Mouse (Mus musculus) embryonic facial prominence, embryonic 10.5 days (tissue): ENCODE results near the gene Nrip1. TPM values are rescaled to one million over a fixed set of nuclear protein-coding genes. Genes with fewer than 3 reads are reported as not detected.
"Not testable (repeated sequence)": the region's sequence is repeated elsewhere in the genome, so short reads cannot be mapped to it uniquely, and the experiment has no call there.

ENCODE experiments used
- DNase-seq: peaks from one replicate; pipeline ENCODE4 v3.0.0-alpha.2; 2017; ENCODE audit warnings: low spot score
- H3K27ac ChIP-seq: fragments of 300-500 bp; sonication (generic); replicated peaks from 2 replicates; pipeline ENCODE4 v1.5.1; 2016; ENCODE audit warnings: mild to moderate bottlenecking
- H3K27me3 ChIP-seq: fragments of 300-500 bp; sonication (generic); replicated peaks from 2 replicates; pipeline ENCODE4 v1.6.1; 2016; ENCODE audit warnings: low read depth, mild to moderate bottlenecking; ENCODE audit not compliant: poor library complexity, severe bottlenecking
- H3K36me3 ChIP-seq: fragments of 300-500 bp; sonication (generic); replicated peaks from 2 replicates; pipeline ENCODE4 v1.6.1; 2016; ENCODE audit warnings: mild to moderate bottlenecking, moderate library complexity
- H3K4me1 ChIP-seq: fragments of 300-500 bp; sonication (generic); 2 replicates; pipeline ENCODE4 v1.6.1; 2016
- H3K4me3 ChIP-seq: fragments of 300-500 bp; sonication (generic); 2 replicates; pipeline ENCODE4 v1.5.1; 2016; ENCODE audit warnings: mild to moderate bottlenecking, moderate library complexity
- H3K9me3 ChIP-seq: fragments of 300-500 bp; sonication (generic); 2 replicates; pipeline ENCODE4 v1.6.1; 2016; ENCODE audit warnings: mild to moderate bottlenecking
- WGBS: fragments of 180-500 bp; shearing (Covaris S2); methylation state at CpG from one replicate; pipeline ENCODE4 v1.1.7; 2016; 5-methylcytosine and 5-hydroxymethylcytosine counted together
- polyA plus RNA-seq: library from polyadenylated mRNA; unstranded; fragments of >200 nt; fragmentation: Nextera tagmentation; extraction: Ambion mirVana; gene quantifications from 2 replicates; pipeline ENCODE4 v1.2.1, GENCODE M21; 2016

Nrip1 gene
- polyA plus RNA-seq, 1 experiment from 2014 or later = 58.3 TPM

DNA sequence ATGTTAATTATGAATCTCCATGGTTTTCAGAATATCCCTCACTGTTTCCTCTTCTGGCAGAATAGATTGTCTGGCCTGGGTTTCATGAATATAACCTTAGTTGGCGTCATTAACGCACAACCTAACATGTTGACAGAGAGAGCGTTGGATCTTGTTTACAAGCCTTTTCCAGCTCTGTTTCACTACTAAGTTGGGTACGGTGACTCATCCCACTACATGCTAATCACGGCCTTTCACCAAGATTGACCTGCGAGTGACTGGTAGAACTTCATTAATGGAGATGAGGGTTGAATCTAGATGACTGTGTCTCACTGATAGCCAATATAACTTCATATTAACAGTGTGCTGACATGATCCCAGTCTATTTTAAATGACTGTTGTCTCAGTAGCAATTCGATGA lies 32.7 kb upstream of the Nrip1 start:
- H3K27me3 ChIP-seq = no peaks in the 10 kb centered on the region
- H3K27ac ChIP-seq = no peak overlapping the region
- 92% methylated on average over 7 of the region's 7 CpGs for WGBS
- no peaks in the 10 kb centered on the region for H3K9me3 ChIP-seq
- H3K36me3 ChIP-seq = no peaks in the 10 kb centered on the region
- no peak overlapping the region for H3K4me3 ChIP-seq
- peaks cover 11% of the 10 kb centered on the region for H3K4me1 ChIP-seq
- no peak for DNase-seq

DNA sequence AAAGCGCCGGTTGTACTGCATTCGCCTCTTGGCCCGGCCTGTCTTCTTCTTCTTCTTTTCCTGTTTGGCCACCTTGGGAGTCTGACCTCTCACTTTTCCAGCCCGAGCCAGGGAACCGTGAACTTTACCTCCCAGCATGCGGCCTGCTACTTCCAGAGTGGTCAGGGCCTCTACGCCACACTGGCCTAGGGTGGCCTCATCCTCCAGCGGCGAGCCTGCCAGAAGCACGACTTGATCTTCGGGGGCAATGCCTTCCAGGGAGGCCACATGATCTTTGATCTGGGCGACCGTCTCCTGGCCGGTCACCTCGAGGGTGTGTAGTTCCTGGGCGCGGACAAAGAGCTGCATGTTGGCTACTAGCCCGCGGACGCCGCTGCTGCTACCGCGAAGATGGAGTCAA lies 29.7 kb upstream of the Nrip1 start:
- DNase-seq, H3K9me3 ChIP-seq, H3K27ac ChIP-seq, H3K4me3 ChIP-seq, H3K27me3 ChIP-seq, H3K36me3 ChIP-seq: not testable (repeated sequence)
- 91% methylated on average over 24 of the region's 24 CpGs for WGBS
- peaks cover 11% of the 10 kb centered on the region for H3K4me1 ChIP-seq

DNA sequence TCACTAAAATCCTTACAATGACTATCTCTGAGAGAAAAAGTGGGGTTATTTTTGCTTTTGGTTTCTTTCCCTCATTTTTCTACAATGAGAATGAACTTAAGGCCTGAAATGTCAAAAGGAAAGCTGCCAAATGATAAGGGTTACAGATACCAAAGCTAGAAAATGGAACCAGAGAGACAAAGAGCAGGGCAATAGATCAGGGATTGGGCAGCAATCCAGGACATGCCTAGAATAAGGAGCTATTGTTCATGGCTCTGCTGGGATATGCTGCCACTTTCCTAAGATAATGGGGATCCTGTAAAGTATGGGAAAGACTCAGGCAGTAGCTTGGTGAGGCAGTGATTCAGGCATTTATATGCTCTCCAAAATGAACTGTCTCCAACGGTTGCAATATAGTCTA lies 22.9 kb upstream of the Nrip1 start:
- Histone ChIP-seq H3K9me3 (no peaks in the 10 kb centered on the region), H3K4me1 (no peaks in the 10 kb centered on the region), H3K27me3 (no peaks in the 10 kb centered on the region), H3K4me3 (no peak overlapping the region), H3K36me3 (no peaks in the 10 kb centered on the region), H3K27ac (no peak overlapping the region)
- DNase-seq = no peak
- 73% methylated on average over 1 of the region's 1 CpGs for WGBS

DNA sequence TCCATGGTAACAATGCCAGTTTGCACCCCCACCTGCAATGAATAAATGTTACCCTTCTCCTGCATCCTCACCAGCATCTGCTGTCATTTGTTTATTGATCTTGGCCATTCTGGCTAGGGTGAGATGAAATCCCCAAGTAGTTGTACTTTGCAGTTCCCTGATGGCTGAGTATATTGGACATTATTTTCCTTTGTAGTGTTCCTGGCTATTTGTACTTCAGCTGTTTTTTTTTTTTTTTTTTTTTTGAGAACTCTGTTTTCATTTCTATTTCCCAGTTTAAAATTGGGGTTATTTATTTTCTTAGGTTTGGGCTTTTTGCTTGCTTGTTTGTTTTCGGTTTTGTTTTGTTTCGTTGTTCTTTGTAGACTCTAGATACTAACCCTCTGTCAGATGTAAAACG lies 19.6 kb upstream of the Nrip1 start:
- no peak overlapping the region for H3K4me3 ChIP-seq
- no peaks in the 10 kb centered on the region for H3K4me1 ChIP-seq
- DNase-seq = no peak
- H3K36me3 ChIP-seq = no peaks in the 10 kb centered on the region
- H3K27ac ChIP-seq = no peak overlapping the region
- H3K27me3 ChIP-seq = no peaks in the 10 kb centered on the region
- 72% methylated on average over 3 of the region's 3 CpGs for WGBS
- no peaks in the 10 kb centered on the region for H3K9me3 ChIP-seq

- H3K9me3 ChIP-seq = no peaks in the 10 kb centered on the region
- H3K4me3 ChIP-seq = no peak overlapping the region
- no peaks in the 10 kb centered on the region for H3K36me3 ChIP-seq
- H3K27me3 ChIP-seq = no peaks in the 10 kb centered on the region
- DNase-seq = no peak
- WGBS = 61% methylated on average over 5 of the region's 5 CpGs
- no peaks in the 10 kb centered on the region for H3K4me1 ChIP-seq
- H3K27ac ChIP-seq = no peak overlapping the region
Observed at GRCm38 (mm10) chr16:76386496-76386895, 12.9 kb upstream of the Nrip1 start.

- Histone ChIP-seq H3K4me3 (no peak overlapping the region), H3K9me3 (no peaks in the 10 kb centered on the region), H3K27me3 (no peaks in the 10 kb centered on the region), H3K36me3 (no peaks in the 10 kb centered on the region), H3K4me1 (no peaks in the 10 kb centered on the region), H3K27ac (no peak overlapping the region)
- DNase-seq = no peak
- 74% methylated on average over 4 of the region's 4 CpGs for WGBS
Observed at GRCm38 (mm10) chr16:76386071-76386470, 12.4 kb upstream of the Nrip1 start.

GRCm38 (mm10) chr16:76377211-76377610 lies 3.6 kb upstream of the Nrip1 start:
- H3K36me3 ChIP-seq = no peaks in the 10 kb centered on the region
- H3K9me3 ChIP-seq = no peaks in the 10 kb centered on the region
- H3K27ac ChIP-seq = no peak overlapping the region
- no peaks in the 10 kb centered on the region for H3K27me3 ChIP-seq
- 91% methylated on average over 3 of the region's 3 CpGs for WGBS
- peaks cover 7% of the 10 kb centered on the region; the same call in 1 of the 2 replicates for H3K4me1 ChIP-seq
- no peak overlapping the region for H3K4me3 ChIP-seq
- no peak for DNase-seq

DNA sequence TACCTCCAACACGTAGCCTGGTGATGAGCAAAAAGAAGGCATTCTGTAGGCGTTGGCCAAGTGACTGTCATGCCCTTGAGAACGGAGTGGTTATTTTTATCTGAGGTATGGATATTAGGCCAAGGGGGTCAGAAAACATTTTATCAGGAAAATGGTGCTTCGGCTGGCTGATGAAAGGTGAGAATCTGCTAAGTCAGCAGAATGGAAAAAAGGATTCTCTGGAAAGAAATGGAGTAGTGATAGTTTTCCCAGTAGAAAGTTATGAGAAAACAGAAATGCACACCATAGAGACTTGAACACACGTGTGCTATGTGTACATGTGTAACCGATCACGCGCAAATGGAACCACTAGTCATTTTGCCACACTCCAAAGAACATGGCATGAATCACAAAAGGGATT lies 3.0 kb upstream of the Nrip1 start:
- WGBS = 93% methylated on average over 8 of the region's 8 CpGs
- no peaks in the 10 kb centered on the region for H3K9me3 ChIP-seq

DNA sequence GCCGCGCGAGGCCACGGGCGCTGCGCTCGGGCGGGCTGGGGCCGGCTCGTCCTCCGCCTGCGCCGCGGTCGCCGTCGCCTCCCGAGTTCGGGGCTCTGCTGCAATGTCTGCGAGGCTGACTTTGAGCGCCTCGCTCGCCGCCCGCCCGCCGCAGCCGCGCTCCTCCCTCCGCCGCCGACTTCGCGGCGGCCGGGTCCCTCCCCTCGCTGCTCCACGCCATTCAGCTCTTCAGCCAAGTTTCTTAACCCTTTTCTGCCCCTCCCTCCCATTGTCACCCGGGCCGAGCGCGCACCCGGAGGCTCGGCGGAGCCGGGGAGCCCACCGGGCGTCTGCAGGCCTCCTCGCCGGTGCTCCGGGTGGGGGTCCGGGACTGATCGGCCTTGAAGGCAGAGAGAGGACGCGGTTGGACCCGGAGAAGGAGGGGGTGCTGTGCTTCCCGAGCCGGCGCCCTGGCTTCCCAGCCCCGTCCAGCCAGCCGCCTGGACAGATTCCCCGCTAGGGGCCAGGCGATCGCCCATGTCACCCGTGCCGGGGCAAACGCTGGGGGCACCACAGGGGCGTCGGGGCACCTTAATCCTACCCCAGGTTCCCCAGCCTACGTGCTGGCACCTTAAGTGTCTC lies 576 bp downstream of the Nrip1 start:
- no peaks in the 10 kb centered on the region for H3K9me3 ChIP-seq
- H3K27me3 ChIP-seq = no peaks in the 10 kb centered on the region
- peak overlapping the region; percentile 93 for H3K4me3 ChIP-seq
- H3K27ac ChIP-seq = peak overlapping the region; percentile 99
- peaks cover 40% of the 10 kb centered on the region for H3K4me1 ChIP-seq
- peak; percentile 92 for DNase-seq
- WGBS = under 1% methylated on average over 70 of the region's 70 CpGs
- no peaks in the 10 kb centered on the region for H3K36me3 ChIP-seq

More for the DNA sequence above, 3.0 kb upstream of the Nrip1 start:
- no peak for DNase-seq
- no peak overlapping the region for H3K27ac ChIP-seq
- H3K36me3 ChIP-seq = no peaks in the 10 kb centered on the region
- H3K4me1 ChIP-seq = peaks cover 7% of the 10 kb centered on the region; the same call in 1 of the 2 replicates
- H3K4me3 ChIP-seq = no peak overlapping the region
- no peaks in the 10 kb centered on the region for H3K27me3 ChIP-seq

GRCm38 (mm10) chr16:76372045-76372940 lies 1.3 kb downstream of the Nrip1 start:
- peak; percentile 81 for DNase-seq
- peaks cover 6% of the 10 kb centered on the region for H3K36me3 ChIP-seq
- H3K4me1 ChIP-seq = peaks cover 40% of the 10 kb centered on the region
- H3K4me3 ChIP-seq = peak overlapping the region; percentile 93
- no peaks in the 10 kb centered on the region for H3K27me3 ChIP-seq
- H3K27ac ChIP-seq = peak overlapping the region; percentile 99
- H3K9me3 ChIP-seq = no peaks in the 10 kb centered on the region
- under 1% methylated on average over 102 of the region's 102 CpGs for WGBS

DNA sequence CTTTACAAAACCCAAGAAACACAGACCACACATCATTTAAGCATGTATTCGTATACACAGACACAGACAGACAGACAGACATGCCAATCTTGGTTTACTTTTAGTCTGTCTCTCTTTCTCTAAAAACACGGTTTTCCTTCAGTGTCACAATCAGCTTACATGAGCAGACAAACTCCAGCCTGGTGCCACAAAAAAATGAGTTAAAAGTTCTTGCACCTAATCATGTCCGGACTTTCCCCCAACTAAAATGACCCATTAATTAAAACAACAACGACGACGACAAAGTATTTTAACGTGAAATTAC lies 2.1 kb downstream of the Nrip1 start:
- Histone ChIP-seq H3K4me1 (peaks cover 42% of the 10 kb centered on the region), H3K9me3 (no peaks in the 10 kb centered on the region), H3K27me3 (no peaks in the 10 kb centered on the region), H3K36me3 (peaks cover 13% of the 10 kb centered on the region), H3K4me3 (peak overlapping the region; percentile 93), H3K27ac (peak overlapping the region; percentile 99)
- DNase-seq = no peak
- 5% methylated on average over 7 of the region's 7 CpGs for WGBS

DNA sequence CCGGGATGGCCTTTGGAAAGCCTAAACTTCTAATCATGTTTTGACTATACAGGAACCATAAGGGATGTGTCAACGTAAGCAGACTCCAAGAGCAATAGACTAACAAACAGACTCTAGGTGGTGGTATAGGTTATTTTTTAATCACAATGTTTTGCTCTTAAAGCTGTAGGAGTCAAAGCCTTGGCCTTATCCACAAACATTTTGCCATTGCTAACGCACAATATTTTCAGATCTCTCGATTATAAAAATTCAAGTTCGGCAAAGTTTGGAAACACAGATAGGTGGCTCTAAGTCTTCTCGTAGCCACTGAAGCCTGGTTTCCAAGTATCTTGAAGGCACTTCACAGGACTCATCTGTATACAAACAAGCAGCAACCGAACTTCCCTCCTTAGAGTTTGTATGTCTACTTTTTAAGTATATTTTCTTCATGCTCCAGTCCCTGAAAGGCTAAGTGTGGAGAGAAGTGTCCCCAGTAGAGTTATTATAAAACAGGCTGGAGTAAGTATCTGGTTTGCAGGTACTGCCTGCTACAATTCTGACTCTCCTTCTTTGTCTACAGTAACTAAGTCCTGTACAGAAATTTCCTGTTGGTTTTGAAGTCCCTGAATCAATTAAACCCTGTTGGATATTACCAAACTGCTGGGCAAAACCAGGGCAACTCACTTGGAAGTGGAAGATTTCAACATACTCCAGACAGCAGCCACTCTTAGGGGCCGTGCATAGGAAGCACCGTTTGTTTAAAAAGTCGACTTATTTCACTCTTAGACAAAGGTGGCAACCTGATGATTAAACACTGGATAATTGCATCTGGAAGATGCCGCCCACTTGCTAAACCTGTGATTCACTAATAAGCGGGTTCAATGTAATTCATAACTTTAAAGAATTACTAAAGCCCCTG lies 2.7 kb downstream of the Nrip1 start:
- Histone ChIP-seq H3K27ac (peak overlapping the region; percentile 99), H3K36me3 (peaks cover 13% of the 10 kb centered on the region), H3K4me3 (peak overlapping the region; percentile 93), H3K27me3 (no peaks in the 10 kb centered on the region), H3K4me1 (peaks cover 42% of the 10 kb centered on the region), H3K9me3 (no peaks in the 10 kb centered on the region)
- 35% methylated on average over 12 of the region's 12 CpGs for WGBS
- DNase-seq = no peak
